Mouse (Mus musculus): ENCODE measurements around the gene Tdg. TPM values are rescaled to one million over a fixed set of nuclear protein-coding genes. Genes with fewer than 3 reads are reported as not detected.

Gene Tdg
- total RNA-seq, 2 experiments from 2014 or later, result 53.0 to 63.8 TPM

Other genes with a start within 250 kb of the Tdg start
- gene Gm1553, start 137.2 kb upstream of the Tdg start, total RNA-seq (2021), result not detected
- 10 to 100 TPM; 33.5 to 35.8 TPM for gene 1190007I07Rik, start 6.6 kb upstream of the Tdg start, total RNA-seq (2021)
- gene Glt8d2, start 60.8 kb downstream of the Tdg start, total RNA-seq (2021), result 1 to 10 TPM; 2.5 to 3.2 TPM
- 10 to 100 TPM; 27.9 to 28.5 TPM for gene Hcfc2, start 66.3 kb downstream of the Tdg start, total RNA-seq (2021)
- 10 to 100 TPM; 31.3 to 34.0 TPM for gene Nfyb, start 134.3 kb downstream of the Tdg start, total RNA-seq (2021)
- 100 to 1,000 TPM in 1 of 2 experiments, 10 to 100 TPM in 1; 93.9 to 109 TPM for gene Txnrd1, start 204.1 kb downstream of the Tdg start, total RNA-seq (2021)
- 1 to 10 TPM; 4.1 to 5.8 TPM for gene Eid3, start 236.8 kb downstream of the Tdg start, total RNA-seq (2021)